In genomic region chr5:3219230-3219629, GRCm38 (mm10) we compare ENCODE assay signal across 20 mouse cellular contexts.
DNase-seq lines count a peak whose midpoint lies in the region; TF ChIP-seq lines count a peak whose summit lies in the region.
"Had no signal": no experiment of that assay in that cellular context is flagged by ENCODE, and none has a peak within 500 bp of the region (broad histone marks: within the 10 kb centered on the region; RNA-seq: fewer than 3 reads in every experiment).

No protein-coding gene starts in this region.

- H3K27ac ChIP-seq in CH12.LX (ENCODE audit: insufficient read depth, low read depth): no peak overlapping the region
- no peak overlapping the region for H3K27ac ChIP-seq in thymus, adult 2 months (ENCODE audit: control insufficient read depth, insufficient read depth, low read length)
- H3K27ac ChIP-seq: embryonic facial prominence, embryonic 10.5 days; embryonic facial prominence, embryonic 12.5 days; forebrain, embryonic 13.5 days; forebrain, embryonic 15.5 days had no signal

- no peak for TF ChIP-seq POLR2A in CH12.LX (IDR thresholded peaks at IDR 0.05; ENCODE audit: low read depth, low read length)
- TF ChIP-seq POLR2A in thymus, adult 2 months (IDR thresholded peaks at IDR 0.05; ENCODE audit: control insufficient read depth, extremely low read depth, insufficient read depth, low read length, poor library complexity): no peak

- no peak for TF ChIP-seq RAD21 in CH12.LX (IDR thresholded peaks at IDR 0.05; ENCODE audit: low read depth, low read length)

- no peak overlapping the region for H3K4me3 ChIP-seq in CH12.LX (replicated peaks in 1 of 3; ENCODE audit: low read depth in 2 of 3, low read length in 2 of 3, poor library complexity in 1 of 3)
- H3K4me3 ChIP-seq in thymus, adult 2 months (ENCODE audit: control insufficient read depth, insufficient read depth, low read length): no peak overlapping the region
- H3K4me3 ChIP-seq: embryonic facial prominence, embryonic 10.5 days; embryonic facial prominence, embryonic 12.5 days; forebrain, embryonic 13.5 days; forebrain, embryonic 15.5 days had no signal

- dilution Hi-C loops in CH12.LX (cut with MboI; ENCODE audit: extremely low pct_ligation_motif_present, extremely low pct_unique_long_range_greater_than_20kb, low sequenced_read_pairs): no loop called here

- WGBS in thymus, adult 2 months: 58% methylated on average over 4 of the region's 4 CpGs

- peak; percentile 36 for DNase-seq in CH12.LX (ENCODE audit: extremely low read depth)
- DNase-seq in ES-CJ7 (ENCODE audit: low read depth, low spot score): peak; percentile 20
- peak; percentile 7 for DNase-seq in ZHBTc4 (ENCODE audit: low read depth, low spot score)
- DNase-seq in c-Kit-positive CD71-positive TER-119-positive erythroid progenitor cells, embryonic 14.5 days (ENCODE audit: low spot score): no peak
- no peak for DNase-seq in kidney, postnatal 25 days
- no peak for DNase-seq in thymus, adult 2 months
- DNase-seq: adrenal gland, adult 2 months; adrenal gland, postnatal 10 days; adrenal gland, postnatal 25 days; B cell, adult 2 months; cerebellum, adult 11-12 months; cerebellum, adult 2 months; cerebellum, adult 9-10 months; cerebellum, postnatal 10 days; cerebellum, postnatal 25 days; forebrain, postnatal 0 days had no signal

- no peaks in the 10 kb centered on the region for H3K27me3 ChIP-seq in CH12.LX (replicated peaks)
- no peaks in the 10 kb centered on the region for H3K27me3 ChIP-seq in thymus, adult 2 months (ENCODE audit: control insufficient read depth, insufficient read depth, low read length)
- H3K27me3 ChIP-seq: embryonic facial prominence, embryonic 12.5 days; forebrain, embryonic 13.5 days; forebrain, embryonic 15.5 days had no signal

- H3K79me2 ChIP-seq in CH12.LX (replicated peaks; ENCODE audit: control insufficient read depth, extremely low read depth, insufficient read depth, poor library complexity, severe bottlenecking): no peaks in the 10 kb centered on the region

- no peaks in the 10 kb centered on the region for H3K36me3 ChIP-seq in CH12.LX (replicated peaks in 1 of 2; ENCODE audit: control insufficient read depth in 1 of 2, insufficient read depth in 1 of 2, low read length in 1 of 2)
- H3K36me3 ChIP-seq in thymus, adult 2 months (ENCODE audit: control insufficient read depth, insufficient read depth, low read length): no peaks in the 10 kb centered on the region
- H3K36me3 ChIP-seq: embryonic facial prominence, embryonic 10.5 days; embryonic facial prominence, embryonic 12.5 days; forebrain, embryonic 15.5 days had no signal

- peaks cover 2 to 21% of the 10 kb centered on the region in 2 experiments; a peak in 3 of 4 replicates for H3K4me1 ChIP-seq in CH12.LX (ENCODE audit: control insufficient read depth in 1 of 2, insufficient read depth in 2 of 2)
- no peaks in the 10 kb centered on the region for H3K4me1 ChIP-seq in thymus, adult 2 months (replicated peaks; ENCODE audit: control insufficient read depth, insufficient read depth, low read length)
- H3K4me1 ChIP-seq: embryonic facial prominence, embryonic 12.5 days; forebrain, embryonic 13.5 days; forebrain, embryonic 15.5 days had no signal

- H3K9ac ChIP-seq in CH12.LX (ENCODE audit: insufficient read depth, low read depth): peak overlapping the region; percentile 56
- H3K9ac ChIP-seq: embryonic facial prominence, embryonic 12.5 days; forebrain, embryonic 13.5 days; forebrain, embryonic 15.5 days; forebrain, postnatal 0 days had no signal

- no peaks in the 10 kb centered on the region for H3K9me3 ChIP-seq in CH12.LX (replicated peaks; ENCODE audit: low read length)
- H3K9me3 ChIP-seq: embryonic facial prominence, embryonic 10.5 days; embryonic facial prominence, embryonic 12.5 days; forebrain, embryonic 13.5 days; forebrain, embryonic 15.5 days had no signal

- no peak for TF ChIP-seq CTCF in CH12.LX (conservative IDR thresholded peaks at IDR 0.05 in 1 of 2, IDR thresholded peaks at IDR 0.05 in 1 of 2; ENCODE audit: low read depth in 2 of 2, low read length in 2 of 2)
- no peak for TF ChIP-seq CTCF in thymus, adult 2 months (IDR thresholded peaks at IDR 0.05; ENCODE audit: borderline replicate concordance, control insufficient read depth, extremely low read depth, insufficient read depth, low read length, poor library complexity)

- in situ Hi-C loops in CH12.LX (cut with MboI; ENCODE audit: low pct_ligation_motif_present, low pct_unique_long_range_greater_than_20kb, low sequenced_read_pairs): no loop called here

- 0 out of 2 replicates have a peak, but pooled peaks have one; percentile 17 for TF ChIP-seq EP300 in CH12.LX (IDR thresholded peaks at IDR 0.05; ENCODE audit: low read length)

- H3K4me2 ChIP-seq in CH12.LX (ENCODE audit: insufficient read depth, low read depth, poor library complexity, severe bottlenecking): peak overlapping the region; percentile 56; the same call in 1 of the 2 replicates
- H3K4me2 ChIP-seq: embryonic facial prominence, embryonic 12.5 days; forebrain, embryonic 13.5 days; forebrain, embryonic 15.5 days had no signal

TF ChIP-seq in CH12.LX, 34 proteins besides CTCF, POLR2A, EP300 and RAD21:
- TF ChIP-seq TCF12 (IDR thresholded peaks at IDR 0.05; ENCODE audit: low read depth, low read length): 0 out of 2 replicates have a peak, but pooled peaks have one; percentile 23
- TF ChIP-seq ETS1 (conservative IDR thresholded peaks at IDR 0.05; ENCODE audit: low read depth, low read length): 0 out of 2 replicates have a peak, but pooled peaks have one; percentile 36
- peak; percentile 11; the same call in 1 of the 2 replicates for TF ChIP-seq HCFC1 (IDR thresholded peaks at IDR 0.05; ENCODE audit: low read depth, low read length)
- peak; percentile 69; the same call in 1 of the 2 replicates for TF ChIP-seq MEF2A (IDR thresholded peaks at IDR 0.05; ENCODE audit: borderline replicate concordance, low read depth, low read length)
- TF ChIP-seq ELF1 (IDR thresholded peaks at IDR 0.05; ENCODE audit: low read depth, low read length): 0 out of 2 replicates have a peak, but pooled peaks have one; percentile 48
- peak; percentile 73; the same call in 1 of the 2 replicates for TF ChIP-seq ZNF384 (IDR thresholded peaks at IDR 0.05; ENCODE audit: low read depth, low read length)
- no peak for TF ChIP-seq PAX5 (IDR thresholded peaks at IDR 0.05; ENCODE audit: low read length)
- no peak for TF ChIP-seq GABPA (IDR thresholded peaks at IDR 0.05; ENCODE audit: insufficient replicate concordance, low read depth, low read length)
- peak; percentile 62 for TF ChIP-seq BHLHE40 (IDR thresholded peaks at IDR 0.05; ENCODE audit: low read depth, low read length)
- TF ChIP-seq UBTF (IDR thresholded peaks at IDR 0.05; ENCODE audit: low read depth, low read length): no peak
- 0 out of 2 replicates have a peak, but pooled peaks have one; percentile 43 for TF ChIP-seq RCOR1 (conservative IDR thresholded peaks at IDR 0.05; ENCODE audit: low read depth, low read length)
- TF ChIP-seq TBP (conservative IDR thresholded peaks at IDR 0.05; ENCODE audit: low read depth, low read length): no peak
- TF ChIP-seq SIN3A (IDR thresholded peaks at IDR 0.05; ENCODE audit: low read length): no peak
- no peak for TF ChIP-seq USF1 (IDR thresholded peaks at IDR 0.05; ENCODE audit: low read depth, low read length)
- no peak for TF ChIP-seq NRF1 (IDR thresholded peaks at IDR 0.05; ENCODE audit: low read depth, low read length)
- TF ChIP-seq IRF4 (IDR thresholded peaks at IDR 0.05; ENCODE audit: low read depth, low read length): peak; percentile 63
- no peak for TF ChIP-seq POLR2AphosphoS2 (IDR thresholded peaks at IDR 0.05; ENCODE audit: low read depth, low read length)
TF ChIP-seq in CH12.LX: peak in this region for 9.

Comparison
In these comparisons a context has a peak if more than half of its experiments do, and no peak if none do; other contexts are left out.
1. DNase-seq: peak in CH12.LX (single experiment), ES-CJ7 (single experiment) and ZHBTc4 (single experiment); none in c-Kit-positive CD71-positive TER-119-positive erythroid progenitor cells, embryonic 14.5 days (single experiment), kidney, postnatal 25 days (0 of 2) and thymus, adult 2 months (single experiment).